Mouse (Mus musculus): ENCODE results near the gene Bax. TPM values are rescaled to one million over a fixed set of nuclear protein-coding genes. Genes with fewer than 3 reads are reported as not detected.
"Not testable (repeated sequence)": the region's sequence is repeated elsewhere in the genome, so short reads cannot be mapped to it uniquely, and the experiment has no call there.

Bax gene
- polyA plus RNA-seq, 1 experiment from 2014 or later = 231 TPM

- peaks cover 35% of the 10 kb centered on the region for H3K36me3 ChIP-seq
- H3K9ac ChIP-seq = no peak overlapping the region
- H3K4me2 ChIP-seq (replicated peaks) = no peak overlapping the region
- no peak overlapping the region for H3K4me3 ChIP-seq
- no peak overlapping the region for H3K27ac ChIP-seq
- H3K4me1 ChIP-seq = peaks cover 21% of the 10 kb centered on the region
- ATAC-seq (ENCODE audit: low FRiP score) = no peak
- no peaks in the 10 kb centered on the region for H3K27me3 ChIP-seq
- 18% methylated on average over 3 of the region's 3 CpGs for WGBS
- H3K9me3 ChIP-seq (replicated peaks) = no peaks in the 10 kb centered on the region
These were observed 24.6 kb upstream of the Bax start for GRCm38 (mm10) chr7:45491264-45491663.

DNA sequence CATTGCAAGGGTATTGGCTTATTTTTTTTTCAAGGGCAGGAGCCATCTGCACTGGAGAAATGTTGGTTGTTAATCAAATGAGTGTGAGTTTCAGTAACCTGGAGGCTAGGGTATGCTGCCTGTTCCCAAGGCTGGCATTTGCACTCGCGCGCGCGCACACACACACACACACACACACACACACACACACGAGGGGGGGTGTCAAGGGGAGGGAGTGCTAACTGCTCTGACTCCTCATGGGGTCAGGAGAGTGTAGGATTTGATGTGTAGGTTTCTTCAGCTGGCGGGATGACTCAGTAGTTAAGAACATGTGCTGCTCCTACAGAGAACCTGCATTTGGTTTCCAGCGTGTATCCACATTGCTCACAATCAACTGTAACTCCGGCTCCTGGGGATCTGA, 24.1 kb upstream of the Bax start:
- H3K36me3 ChIP-seq = peaks cover 33% of the 10 kb centered on the region
- no peaks in the 10 kb centered on the region for H3K27me3 ChIP-seq
- peaks cover 21% of the 10 kb centered on the region for H3K4me1 ChIP-seq
- ATAC-seq (ENCODE audit: low FRiP score) = no peak
- peak overlapping the region; percentile 3; the same call in 1 of the 2 replicates for H3K9ac ChIP-seq
- 52% methylated on average over 9 of the region's 9 CpGs for WGBS
- no peak overlapping the region for H3K4me3 ChIP-seq
- H3K9me3 ChIP-seq (replicated peaks) = no peaks in the 10 kb centered on the region
- H3K27ac ChIP-seq = no peak overlapping the region
- no peak overlapping the region for H3K4me2 ChIP-seq (replicated peaks)

DNA sequence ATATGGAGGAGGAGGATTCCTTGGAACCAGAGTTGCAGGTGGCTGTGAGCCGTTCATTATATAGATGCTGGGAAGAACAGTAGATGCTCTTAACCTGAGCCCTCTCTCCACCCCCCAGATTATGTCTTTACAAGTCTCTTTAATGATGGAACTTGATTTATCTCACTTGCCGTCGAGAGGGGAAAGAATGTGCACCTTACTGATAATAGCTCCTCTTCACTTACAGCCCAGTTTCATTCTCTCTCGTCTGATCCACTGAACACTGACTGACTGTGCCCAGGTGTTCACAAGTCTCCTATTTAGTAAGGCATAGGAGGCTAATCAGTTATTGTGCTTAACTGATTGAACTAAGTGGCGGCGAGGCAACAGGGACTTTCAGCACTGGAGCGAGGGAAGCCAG, 22.9 kb upstream of the Bax start:
- no peak for ATAC-seq (ENCODE audit: low FRiP score)
- Histone ChIP-seq H3K9ac (no peak overlapping the region), H3K4me1 (peaks cover 21% of the 10 kb centered on the region), H3K27me3 (no peaks in the 10 kb centered on the region), H3K4me2 (replicated peaks) (no peak overlapping the region), H3K4me3 (no peak overlapping the region), H3K36me3 (peaks cover 22% of the 10 kb centered on the region), H3K9me3 (replicated peaks) (no peaks in the 10 kb centered on the region), H3K27ac (no peak overlapping the region)
- whole genome bisulfite sequencing = 84% methylated on average over 7 of the region's 7 CpGs

DNA sequence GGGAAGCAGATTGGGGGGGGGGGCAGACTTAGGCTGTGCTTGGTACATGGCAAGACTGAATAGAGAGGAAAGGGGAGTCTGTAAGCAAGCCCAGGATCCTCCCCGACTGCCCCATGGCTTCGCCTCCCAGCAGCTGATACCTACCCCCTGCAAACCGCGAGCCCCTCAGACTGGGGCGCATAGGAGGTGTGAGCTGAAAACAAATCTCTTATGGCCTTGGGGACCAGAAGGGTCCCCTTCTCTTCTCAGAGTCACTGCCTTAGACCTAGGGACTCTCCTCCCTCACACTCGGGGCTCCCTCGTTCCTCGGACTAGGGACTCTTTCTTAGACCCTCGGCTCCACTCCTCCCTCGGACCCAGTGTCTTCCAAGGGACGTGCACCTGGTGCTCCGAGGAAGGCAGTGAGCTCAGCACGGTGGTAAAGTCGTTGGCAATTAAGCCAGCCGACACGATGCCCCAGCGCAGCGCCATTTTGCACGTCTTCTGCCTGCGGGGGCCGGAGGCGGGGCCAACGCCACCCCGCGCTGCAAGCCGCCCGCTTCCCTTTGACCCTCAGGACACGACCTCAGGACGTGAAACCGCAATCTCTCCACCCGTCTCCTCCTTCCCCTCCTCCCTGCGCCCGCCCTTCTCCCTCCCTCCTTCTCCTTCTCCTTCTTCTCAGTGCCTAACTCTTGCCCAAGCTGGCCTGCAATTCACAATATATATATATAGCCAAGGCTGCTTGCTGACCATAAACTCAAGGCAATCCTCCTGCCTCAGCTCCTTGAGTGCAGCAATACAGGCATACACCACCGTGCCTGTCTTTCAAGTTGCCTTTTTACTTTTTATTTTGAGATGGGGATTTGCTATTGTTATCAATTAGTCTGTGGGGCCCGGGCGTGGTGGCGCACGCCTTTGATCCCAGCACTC, 21.9 kb upstream of the Bax start, which contains the start of gene Dhdh:
Dhdh (minus strand) TSS at position 513 of the 912 bp plus-strand sequence.
- Histone ChIP-seq H3K4me3 (peak within 1 kb of the TSS; percentile 40), H3K4me2 (replicated peaks) (peak within 1 kb of the TSS; percentile 68), H3K9me3 (replicated peaks) (no peaks in the 10 kb centered on the region), H3K36me3 (peaks cover 11% of the 10 kb centered on the region), H3K9ac (peak within 1 kb of the TSS; percentile 58), H3K4me1 (peaks cover 21% of the 10 kb centered on the region), H3K27ac (peak within 1 kb of the TSS; percentile 45), H3K27me3 (no peaks in the 10 kb centered on the region)
- WGBS = 8% methylated on average over 38 of the region's 38 CpGs
- peak; percentile 69 for ATAC-seq (ENCODE audit: low FRiP score)

DNA sequence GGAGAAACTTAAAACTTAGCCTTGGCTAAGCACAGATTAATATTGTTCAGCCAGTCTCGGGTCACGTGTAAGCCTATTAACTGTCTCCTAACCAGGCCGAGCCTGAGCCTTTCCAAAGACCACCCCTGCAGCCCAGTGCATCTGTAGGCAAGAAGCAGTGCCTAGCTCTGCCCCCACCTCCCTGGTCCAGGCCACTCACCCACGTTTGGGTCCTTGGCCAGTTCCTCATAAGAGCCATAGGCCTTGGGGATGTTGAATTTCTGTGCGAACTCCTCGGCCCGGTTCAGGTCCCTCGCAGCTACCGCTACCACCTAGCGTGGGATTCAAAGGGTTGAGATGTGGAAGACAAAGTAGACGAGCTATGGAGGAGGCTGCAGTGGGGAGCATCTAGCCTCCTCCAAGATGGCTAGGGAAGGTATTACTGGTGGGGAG, 21.2 kb upstream of the Bax start:
- peaks cover 21% of the 10 kb centered on the region for H3K4me1 ChIP-seq
- peaks cover 5% of the 10 kb centered on the region for H3K36me3 ChIP-seq
- no peaks in the 10 kb centered on the region for H3K27me3 ChIP-seq
- H3K9ac ChIP-seq = peak overlapping the region; percentile 58
- H3K27ac ChIP-seq = peak overlapping the region; percentile 45
- peak overlapping the region; percentile 40 for H3K4me3 ChIP-seq
- 27% methylated on average over 11 of the region's 11 CpGs for WGBS
- H3K9me3 ChIP-seq (replicated peaks) = no peaks in the 10 kb centered on the region
- H3K4me2 ChIP-seq (replicated peaks) = peak overlapping the region; percentile 68
- ATAC-seq (ENCODE audit: low FRiP score) = peak; percentile 62

- H3K9me3 ChIP-seq (replicated peaks) = no peaks in the 10 kb centered on the region
- ATAC-seq (ENCODE audit: low FRiP score) = no peak
- no peak within 1 kb of the TSS for H3K4me3 ChIP-seq
- H3K9ac ChIP-seq = no peak within 1 kb of the TSS
- no peaks in the 10 kb centered on the region for H3K36me3 ChIP-seq
- H3K4me2 ChIP-seq (replicated peaks) = no peak within 1 kb of the TSS
- no peaks in the 10 kb centered on the region for H3K27me3 ChIP-seq
- H3K27ac ChIP-seq = peak within 1 kb of the TSS; percentile 45; the same call in 1 of the 2 replicates
- 81% methylated on average over 12 of the region's 12 CpGs for WGBS
- peaks cover 21% of the 10 kb centered on the region for H3K4me1 ChIP-seq
These were observed 20.2 kb upstream of the Bax start, which contains the start of gene Gm45808 for GRCm38 (mm10) chr7:45486761-45487415. Gm45808 (minus strand) TSS chr7:45486811.

GRCm38 (mm10) chr7:45486158-45486557, 19.5 kb upstream of the Bax start:
- no peak for ATAC-seq (ENCODE audit: low FRiP score)
- Histone ChIP-seq H3K4me1 (peaks cover 18% of the 10 kb centered on the region), H3K4me2 (replicated peaks) (no peak overlapping the region), H3K4me3 (no peak overlapping the region), H3K9ac (no peak overlapping the region), H3K27me3 (no peaks in the 10 kb centered on the region), H3K27ac (no peak overlapping the region), H3K9me3 (replicated peaks) (no peaks in the 10 kb centered on the region), H3K36me3 (no peaks in the 10 kb centered on the region)
- WGBS = 82% methylated on average over 7 of the region's 7 CpGs

DNA sequence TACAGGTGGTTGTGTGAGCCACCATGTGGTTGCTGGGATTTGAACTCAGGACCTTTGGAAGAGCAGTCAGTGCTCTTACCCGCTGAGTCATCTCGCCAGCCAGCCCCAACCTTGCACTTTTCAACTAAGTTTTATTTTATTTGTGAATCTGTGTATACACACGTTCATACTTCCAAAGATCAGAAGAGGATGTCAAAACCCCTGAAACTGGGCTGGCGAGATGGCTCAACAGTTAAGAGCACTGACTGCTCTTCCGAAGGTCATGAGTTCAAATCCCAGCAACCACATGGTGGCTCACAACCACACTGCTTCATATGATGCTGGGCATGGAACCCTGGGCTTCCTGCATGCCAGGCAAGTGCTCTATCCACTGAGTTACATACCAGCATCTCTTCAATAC, 18.3 kb upstream of the Bax start:
- not testable (repeated sequence) for H3K36me3 ChIP-seq; H3K9me3 ChIP-seq (replicated peaks); ATAC-seq (ENCODE audit: low FRiP score); H3K27ac ChIP-seq; H3K4me3 ChIP-seq; H3K4me2 ChIP-seq (replicated peaks); H3K27me3 ChIP-seq; H3K9ac ChIP-seq
- 92% methylated on average over 5 of the region's 5 CpGs for WGBS
- H3K4me1 ChIP-seq = peaks cover 11% of the 10 kb centered on the region

DNA sequence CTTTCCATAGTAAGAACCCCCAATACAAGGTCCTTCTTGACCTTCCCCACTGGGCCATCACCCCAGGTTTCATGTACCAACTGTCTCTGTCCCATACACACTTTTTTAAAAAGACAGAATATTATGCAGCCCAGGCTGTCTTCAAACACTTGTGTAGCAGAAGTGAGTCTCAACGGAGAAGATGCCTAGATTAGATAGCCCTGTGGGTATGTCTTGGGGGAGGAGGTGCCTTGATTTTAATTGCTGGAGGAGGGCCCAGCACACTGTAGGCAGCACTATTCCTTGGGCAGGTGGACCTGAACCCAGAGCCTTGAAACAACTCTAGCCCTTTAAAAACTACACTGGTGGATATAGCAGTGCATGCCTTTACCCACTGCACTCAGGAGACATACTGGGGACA, 15.5 kb upstream of the Bax start:
- 93% methylated on average over 1 of the region's 1 CpGs for WGBS
- Histone ChIP-seq H3K9ac (no peak overlapping the region), H3K27ac (no peak overlapping the region)

GRCm38 (mm10) chr7:45481374-45481927, 14.8 kb upstream of the Bax start, which contains the start of gene Tulp2:
Tulp2 (plus strand) TSS chr7:45481877.
- no peak within 1 kb of the TSS for H3K4me2 ChIP-seq (replicated peaks)
- peak; percentile 77 for ATAC-seq (ENCODE audit: low FRiP score)
- no peaks in the 10 kb centered on the region for H3K36me3 ChIP-seq
- no peaks in the 10 kb centered on the region for H3K4me1 ChIP-seq
- no peak within 1 kb of the TSS for H3K4me3 ChIP-seq
- WGBS = 53% methylated on average over 15 of the region's 15 CpGs
- H3K9me3 ChIP-seq (replicated peaks) = no peaks in the 10 kb centered on the region
- H3K9ac ChIP-seq = no peak within 1 kb of the TSS
- no peak within 1 kb of the TSS for H3K27ac ChIP-seq
- H3K27me3 ChIP-seq = no peaks in the 10 kb centered on the region

More for the DNA sequence above, 15.5 kb upstream of the Bax start:
- no peaks in the 10 kb centered on the region for H3K4me1 ChIP-seq
- no peak overlapping the region for H3K4me3 ChIP-seq
- H3K4me2 ChIP-seq (replicated peaks) = no peak overlapping the region
- H3K27me3 ChIP-seq = no peaks in the 10 kb centered on the region
- no peaks in the 10 kb centered on the region for H3K9me3 ChIP-seq (replicated peaks)
- ATAC-seq (ENCODE audit: low FRiP score) = no peak
- H3K36me3 ChIP-seq = no peaks in the 10 kb centered on the region

GRCm38 (mm10) chr7:45480310-45480709, 13.6 kb upstream of the Bax start:
- 72% methylated on average over 4 of the region's 4 CpGs for WGBS
- H3K9me3 ChIP-seq (replicated peaks); ATAC-seq (ENCODE audit: low FRiP score); H3K4me3 ChIP-seq; H3K36me3 ChIP-seq; H3K4me2 ChIP-seq (replicated peaks); H3K27ac ChIP-seq; H3K4me1 ChIP-seq; H3K9ac ChIP-seq; H3K27me3 ChIP-seq: not testable (repeated sequence)

- ATAC-seq (ENCODE audit: low FRiP score) = no peak
- Histone ChIP-seq H3K27me3 (no peaks in the 10 kb centered on the region), H3K4me2 (replicated peaks) (no peak overlapping the region), H3K4me3 (no peak overlapping the region), H3K9me3 (replicated peaks) (no peaks in the 10 kb centered on the region), H3K4me1 (0 out of 2 replicates have a peak, but pooled peaks cover 3% of the 10 kb centered on the region), H3K9ac (no peak overlapping the region), H3K27ac (no peak overlapping the region), H3K36me3 (no peaks in the 10 kb centered on the region)
- WGBS = 94% methylated on average over 7 of the region's 7 CpGs
These were observed 12.1 kb upstream of the Bax start for GRCm38 (mm10) chr7:45478774-45479173.

Data from hindbrain, embryonic 12.5 days (tissue).